Mouse (Mus musculus) MEL (cell line): Measurements from ENCODE around the gene Fth1. TPM values are rescaled to one million over a fixed set of nuclear protein-coding genes. Genes with fewer than 3 reads are reported as not detected.

Experiments
- DNase-seq: peaks from one replicate; pipeline ENCODE4 v3.0.0; 2011; ENCODE audit warnings: low read depth, low spot score
- H3K27ac ChIP-seq: 2 replicates; pipeline ENCODE4 v1.5.1; 2012; ENCODE audit warnings: low read depth, mild to moderate bottlenecking, control low read depth, low read length, moderate library complexity; ENCODE audit not compliant: control insufficient read depth
- H3K27me3 ChIP-seq, 2 experiments: fragments of 150-350 bp in 1 of 2; sonication (generic) in 1 of 2; 2 replicates each; pipeline ENCODE4 v1.6.1; 2012; ENCODE audit warnings: low read length in 2 of 2, mild to moderate bottlenecking in 2 of 2, improper control_type of control experiment in 1 of 2, moderate library complexity in 1 of 2; ENCODE audit not compliant: insufficient read depth in 2 of 2, control insufficient read depth in 1 of 2
- H3K36me3 ChIP-seq, 2 experiments: 2 replicates each; pipeline ENCODE4 v1.6.1; 2012 to 2014; ENCODE audit warnings: low read length in 2 of 2, improper control_type of control experiment in 1 of 2, inconsistent platforms in 1 of 2, mild to moderate bottlenecking in 1 of 2; ENCODE audit not compliant: insufficient read depth in 2 of 2, control insufficient read depth in 1 of 2
- H3K4me1 ChIP-seq, 2 experiments: fragments of 150-350 bp in 1 of 2; sonication (generic) in 1 of 2; 2 replicates each; pipeline ENCODE4 v1.6.1; 2012; ENCODE audit warnings: low read length in 2 of 2, improper control_type of control experiment in 1 of 2, mild to moderate bottlenecking in 1 of 2; ENCODE audit not compliant: insufficient read depth in 2 of 2, control insufficient read depth in 1 of 2
- H3K4me3 ChIP-seq, 2 experiments: fragments of 150-350 bp in 1 of 2; sonication (generic) in 1 of 2; 2 replicates each; pipeline ENCODE4 v1.5.1; 2012; ENCODE audit warnings: low read depth in 2 of 2, low read length in 2 of 2, mild to moderate bottlenecking in 2 of 2, moderate library complexity in 2 of 2, control low read depth in 1 of 2, improper control_type of control experiment in 1 of 2; ENCODE audit not compliant: control insufficient read depth in 1 of 2, insufficient read depth in 1 of 2
- H3K79me2 ChIP-seq: 2 replicates; pipeline ENCODE4 v1.6.1; 2012; ENCODE audit warnings: mild to moderate bottlenecking, low read length, moderate library complexity; ENCODE audit not compliant: control insufficient read depth, poor library complexity, insufficient read depth
- H3K9ac ChIP-seq: 2 replicates; pipeline ENCODE4 v1.6.1; 2012; ENCODE audit warnings: low read depth, mild to moderate bottlenecking, control low read depth, low read length, moderate library complexity; ENCODE audit not compliant: control insufficient read depth, poor library complexity, severe bottlenecking
- H3K9me3 ChIP-seq: fragments of 150-350 bp; sonication (generic); replicated peaks from 2 replicates; pipeline ENCODE4 v1.6.1; 2012; ENCODE audit warnings: mild to moderate bottlenecking, low read length, improper control_type of control experiment, moderate library complexity; ENCODE audit not compliant: insufficient read depth
- BHLHE40 ChIP-seq: IDR thresholded peaks from 2 replicates; pipeline ENCODE4 v1.6.1; 2012; ENCODE audit warnings: low read depth, mild to moderate bottlenecking, inconsistent platforms, low read length, improper control_type of control experiment, borderline replicate concordance
- CHD1 ChIP-seq: IDR thresholded peaks from 2 replicates; pipeline ENCODE4 v1.6.1; 2012; ENCODE audit warnings: low read depth, mild to moderate bottlenecking, inconsistent platforms, low read length, improper control_type of control experiment
- CHD2 ChIP-seq: IDR thresholded peaks from 2 replicates; pipeline ENCODE4 v1.6.1; 2011; ENCODE audit warnings: low read length, improper control_type of control experiment
- ELF1 ChIP-seq: IDR thresholded peaks from 2 replicates; pipeline ENCODE4 v1.6.1; 2014; ENCODE audit warnings: low read depth, mild to moderate bottlenecking, inconsistent platforms, low read length, improper control_type of control experiment, moderate library complexity
- GATA1 ChIP-seq: IDR thresholded peaks from 2 replicates; pipeline ENCODE4 v1.6.1; 2011; ENCODE audit warnings: low read depth, low read length, improper control_type of control experiment
- KAT2A ChIP-seq: conservative IDR thresholded peaks from 2 replicates; pipeline ENCODE4 v1.6.1; 2012; ENCODE audit warnings: low read depth, low read length, improper control_type of control experiment, inconsistent platforms
- MAFK ChIP-seq: IDR thresholded peaks from 2 replicates; pipeline ENCODE4 v1.6.1; 2011; ENCODE audit warnings: low read depth, mild to moderate bottlenecking, low read length, improper control_type of control experiment, borderline replicate concordance
- MAX ChIP-seq: IDR thresholded peaks from 2 replicates; pipeline ENCODE4 v1.6.1; 2011; ENCODE audit warnings: low read length, improper control_type of control experiment
- MAZ ChIP-seq: IDR thresholded peaks from 2 replicates; pipeline ENCODE4 v1.6.1; 2012; ENCODE audit warnings: low read depth, mild to moderate bottlenecking, inconsistent platforms, low read length, improper control_type of control experiment
- MEF2A ChIP-seq: IDR thresholded peaks from 2 replicates; pipeline ENCODE4 v1.6.1; 2014; ENCODE audit warnings: low read depth, mild to moderate bottlenecking, inconsistent platforms, low read length, improper control_type of control experiment; ENCODE audit not compliant: poor library complexity, insufficient replicate concordance, severe bottlenecking; ENCODE audit errors: extremely low read depth
- MYC ChIP-seq: IDR thresholded peaks from 2 replicates; pipeline ENCODE4 v1.6.1; 2011; ENCODE audit warnings: low read depth, mild to moderate bottlenecking, low read length, improper control_type of control experiment, moderate library complexity
- NELFE ChIP-seq: IDR thresholded peaks from 2 replicates; pipeline ENCODE4 v1.6.1; 2011; ENCODE audit warnings: low read depth, low read length, improper control_type of control experiment
- POLR2AphosphoS5 ChIP-seq: IDR thresholded peaks from 2 replicates; pipeline ENCODE4 v1.6.1; 2012; ENCODE audit warnings: low read depth, borderline replicate concordance, mild to moderate bottlenecking, inconsistent platforms, low read length, moderate library complexity, mixed read lengths
- RAD21 ChIP-seq: IDR thresholded peaks from 2 replicates; pipeline ENCODE4 v1.6.1; 2011; ENCODE audit warnings: mild to moderate bottlenecking, low read depth, low read length, improper control_type of control experiment
- RCOR1 ChIP-seq: IDR thresholded peaks from 2 replicates; pipeline ENCODE4 v1.6.1; 2012; ENCODE audit warnings: low read depth, mild to moderate bottlenecking, inconsistent platforms, low read length, improper control_type of control experiment
- SIN3A ChIP-seq: IDR thresholded peaks from 2 replicates; pipeline ENCODE4 v1.6.1; 2012; ENCODE audit warnings: low read length, improper control_type of control experiment, inconsistent platforms
- TAL1 ChIP-seq: IDR thresholded peaks from 2 replicates; pipeline ENCODE4 v1.6.1; 2012; ENCODE audit warnings: mild to moderate bottlenecking, inconsistent platforms, low read length, moderate library complexity, mixed read lengths
- TCF12 ChIP-seq: IDR thresholded peaks from 2 replicates; pipeline ENCODE4 v1.6.1; 2014; ENCODE audit warnings: low read depth, mild to moderate bottlenecking, inconsistent platforms, low read length, improper control_type of control experiment, moderate library complexity
- USF1 ChIP-seq: IDR thresholded peaks from 2 replicates; pipeline ENCODE4 v1.6.1; 2014; ENCODE audit warnings: low read depth, mild to moderate bottlenecking, inconsistent platforms, low read length, improper control_type of control experiment, moderate library complexity
- ZKSCAN1 ChIP-seq: IDR thresholded peaks from 2 replicates; pipeline ENCODE4 v1.6.1; 2012; ENCODE audit warnings: low read depth, mild to moderate bottlenecking, inconsistent platforms, low read length, improper control_type of control experiment, moderate library complexity
- polyA plus RNA-seq, 2 experiments: library from polyadenylated mRNA; stranded (reverse) in 1 of 2; unstranded in 1 of 2; fragments of >175 nt in 1 of 2; fragments of >200 nt in 1 of 2; gene quantifications; 2 replicates each; pipeline versions ENCODE4 v1.2.1 to v1.2.4; 2012; ENCODE audit warnings: low replicate concordance in 2 of 2, low read depth in 1 of 2; ENCODE audit not compliant: insufficient read length in 2 of 2, insufficient read depth in 1 of 2, missing spikeins in 1 of 2
- total RNA-seq: library from RNA; depleted of rRNA; stranded (reverse); fragments of 300-350 nt; gene quantifications from 2 replicates; pipeline ENCODE4 v1.2.3, GENCODE M21; 2012

Gene Fth1
- total and polyA plus RNA-seq, 3 experiments = 444 to 2,175 (median 2,118) TPM

- no peak within 1 kb of the TSS for H3K4me3 ChIP-seq
- H3K9me3 ChIP-seq = no peaks in the 10 kb centered on the region
- H3K4me1 ChIP-seq = no peaks in the 10 kb centered on the region
- no peak within 1 kb of the TSS for H3K27ac ChIP-seq
- H3K36me3 ChIP-seq = no peaks in the 10 kb centered on the region
- H3K27me3 ChIP-seq = no peaks in the 10 kb centered on the region; a peak in 2 of 4 replicates
- H3K9ac ChIP-seq = no peak within 1 kb of the TSS
- DNase-seq = no peak
- H3K79me2 ChIP-seq = no peaks in the 10 kb centered on the region
- TF ChIP-seq MYC (no peak), CHD2 (no peak), POLR2AphosphoS5 (no peak)
Measured at GRCm38 (mm10) chr19:10001206-10001969, 21.0 kb downstream of the Fth1 start, which contains the start of the genes Best1 and Rab3il1. TSS of gene Best1 (minus strand) at chr19:10001633. TSS of gene Rab3il1 (plus strand) at chr19:10001669.

DNA sequence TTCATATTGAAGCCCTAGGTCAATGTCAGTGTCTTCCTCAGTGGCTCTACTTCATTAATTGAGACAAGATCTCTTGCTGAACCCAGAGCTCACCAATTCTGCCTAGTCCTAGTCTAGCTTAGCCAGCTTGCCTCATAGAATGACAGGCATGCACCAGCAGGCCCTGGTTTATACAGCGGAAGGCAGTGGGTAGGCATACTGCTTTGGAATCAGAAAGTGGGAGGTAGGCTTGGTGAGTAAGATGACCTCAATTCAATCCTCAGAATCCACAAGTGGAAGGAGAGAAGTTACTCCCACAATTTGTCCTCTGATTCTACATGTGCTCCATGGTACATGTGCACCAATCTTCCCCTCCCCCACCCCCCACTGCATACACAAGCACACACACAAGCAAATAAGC lies 23.3 kb downstream of the Fth1 start:
- H3K4me1 ChIP-seq = no peaks in the 10 kb centered on the region
- DNase-seq = no peak
- no peak overlapping the region for H3K27ac ChIP-seq
- no peak overlapping the region for H3K4me3 ChIP-seq
- TF ChIP-seq MEF2A (no peak), TAL1 (no peak), MAZ (no peak), USF1 (no peak), MAFK (no peak), BHLHE40 (no peak), GATA1 (no peak), NELFE (no peak), MYC (no peak), KAT2A (no peak)
- no peak overlapping the region for H3K9ac ChIP-seq
- no peaks in the 10 kb centered on the region for H3K79me2 ChIP-seq
- peaks cover 0 to 2% of the 10 kb centered on the region in 2 experiments; a peak in 2 of 4 replicates for H3K27me3 ChIP-seq
- H3K9me3 ChIP-seq = no peaks in the 10 kb centered on the region
- no peaks in the 10 kb centered on the region for H3K36me3 ChIP-seq

DNA sequence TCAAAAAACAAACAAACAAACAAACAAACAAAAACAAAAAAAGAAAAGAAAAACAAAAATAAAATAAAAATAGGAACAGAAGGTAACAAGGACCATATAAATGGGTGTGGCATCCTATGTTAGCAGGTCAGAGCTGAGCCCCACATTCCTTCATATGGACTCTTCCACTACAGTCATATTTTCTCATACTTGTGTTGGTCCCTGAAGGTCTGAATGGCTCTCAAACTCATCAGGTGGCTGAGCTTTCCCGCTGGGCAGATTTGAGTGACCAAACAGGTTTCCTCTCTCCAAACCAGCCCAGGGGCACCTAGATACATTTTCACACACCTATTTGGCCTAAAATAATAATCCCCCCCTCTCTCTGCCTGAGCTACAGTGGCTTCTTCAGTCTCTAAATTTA lies 31.0 kb downstream of the Fth1 start:
- peaks cover 0 to 14% of the 10 kb centered on the region in 2 experiments; a peak in 2 of 4 replicates for H3K36me3 ChIP-seq

More for the DNA sequence above, 31.0 kb downstream of the Fth1 start:
- Histone ChIP-seq H3K4me1 (peaks cover 2 to 24% of the 10 kb centered on the region in 2 experiments; a peak in 3 of 4 replicates), H3K4me3 (no peak overlapping the region)
- TF ChIP-seq TCF12 = no peak
- TF ChIP-seq ELF1 = no peak
- TF ChIP-seq BHLHE40 = no peak
- TF ChIP-seq MAX = no peak
- TF ChIP-seq CHD1 = no peak
- no peak for TF ChIP-seq MEF2A
- TF ChIP-seq MAFK = no peak
- no peak for TF ChIP-seq RCOR1
- TF ChIP-seq TAL1 = no peak
- TF ChIP-seq SIN3A = no peak
- TF ChIP-seq RAD21 = no peak
- TF ChIP-seq ZKSCAN1 = no peak
- TF ChIP-seq, all 39 proteins: peak for 0
- H3K9me3 ChIP-seq = no peaks in the 10 kb centered on the region
- DNase-seq = no peak
- H3K9ac ChIP-seq = no peak overlapping the region
- H3K79me2 ChIP-seq = no peaks in the 10 kb centered on the region
- peaks cover 0 to 2% of the 10 kb centered on the region in 2 experiments; a peak in 1 of 4 replicates for H3K27me3 ChIP-seq
- no peak overlapping the region for H3K27ac ChIP-seq
